10 mouse cellular contexts compared by ENCODE assay signal in the genomic region with DNA sequence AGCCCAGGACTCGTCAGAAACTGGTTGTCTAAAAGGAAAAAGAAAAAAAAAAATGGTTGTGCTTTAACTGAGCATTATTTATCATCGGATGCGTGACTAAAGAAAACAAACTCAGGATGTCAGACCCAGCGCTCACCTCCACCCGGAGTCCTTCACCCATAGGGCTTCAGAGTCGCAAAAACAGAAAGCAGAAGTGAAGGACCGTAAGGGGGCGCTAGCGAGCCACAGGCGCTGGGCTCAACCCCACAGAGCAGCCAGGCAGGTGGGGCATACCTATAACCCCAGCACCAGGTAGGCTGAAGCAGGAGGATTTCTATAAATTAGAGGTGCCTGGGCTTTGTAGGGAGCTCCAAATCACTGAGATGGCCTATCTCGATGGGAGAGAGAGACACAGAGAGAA. TPM values are rescaled to one million over a fixed set of nuclear protein-coding genes. Genes with fewer than 3 reads are reported as not detected.
DNase-seq lines count a peak whose midpoint lies in the region; ATAC-seq and TF ChIP-seq lines count a peak whose summit lies in the region.
"Had no signal": no experiment of that assay in that cellular context is flagged by ENCODE, and none has a peak within 500 bp of the region (broad histone marks: within the 10 kb centered on the region; RNA-seq: fewer than 3 reads in every experiment).

No protein-coding gene starts in this region.

- TF ChIP-seq CTCF in layer of hippocampus, adult 2 months (conservative IDR thresholded peaks at IDR 0.05) = peak; percentile 58

- H3K27ac ChIP-seq in layer of hippocampus, adult 2 months = no peak overlapping the region
- H3K27ac ChIP-seq: embryonic facial prominence, embryonic 15.5 days; limb, embryonic 15.5 days had no signal

- H3K4me3 ChIP-seq in layer of hippocampus, adult 2 months = no peak overlapping the region
- H3K4me3 ChIP-seq: embryonic facial prominence, embryonic 15.5 days; heart, embryonic 15.5 days; limb, embryonic 15.5 days had no signal

- ATAC-seq in megakaryocyte progenitor cell, adult 5-6 weeks (replicated peaks; ENCODE audit: poor library complexity) = peak; percentile 52
- ATAC-seq in inflammation-experienced regulatory T-cells, adult 6 months = no peak

- no peak for DNase-seq in layer of hippocampus, adult 2 months (ENCODE audit: low spot score in 2 of 2)
- no peak for DNase-seq in layer of hippocampus, adult 9-10 months (ENCODE audit: low spot score)
- peak; percentile 35 for DNase-seq in adrenal gland, adult 2 months
- DNase-seq in heart, postnatal 4 days = peak; percentile 28
- DNase-seq in frontal cortex, adult 2 months (ENCODE audit: extremely low spot score in 1 of 2, low spot score in 1 of 2) = no peak

RNA-seq across cellular contexts. Expression of a gene that starts 32.1 kb away (rescaled TPM):
- total RNA-seq in layer of hippocampus, adult 2 months (2021) = 10 to 100 TPM; 68.2 to 69.1 TPM
- total RNA-seq in adrenal gland, adult 2 months (2021) = 100 to 1,000 TPM in 1 of 2 experiments, 10 to 100 TPM in 1; 97.7 to 103 TPM
- 84.5 and 107 TPM in 2 replicates for polyA plus RNA-seq in adrenal gland, adult 2 months (2012; rRNA removed)
- 10 to 100 TPM; 96.2 to 99.0 TPM for total RNA-seq in heart, postnatal 4 days (2021)
- total RNA-seq in megakaryocyte progenitor cell, adult 5-6 weeks (2015) = 35.5 and 45.2 TPM in 2 replicates
- total RNA-seq in megakaryocyte progenitor cell, adult 5-6 weeks (2017) = 89.2 and 106 TPM in 2 replicates
- polyA plus RNA-seq in frontal cortex, adult 2 months (2012; rRNA removed) = 62.5 and 64.2 TPM in 2 replicates
- 10 to 100 TPM; 28.1 to 33.8 (median 33.5) TPM for polyA plus RNA-seq in inflammation-experienced regulatory T-cells, adult 6 months (2017; shearing (Covaris generic))

RNA-seq across cellular contexts. Expression of a gene that starts 39.7 kb away (rescaled TPM):
- 100 to 1,000 TPM; 275 to 294 TPM for total RNA-seq in layer of hippocampus, adult 2 months (2021)
- total RNA-seq in adrenal gland, adult 2 months (2021) = 10 to 100 TPM; 24.0 to 35.0 TPM
- 7.3 and 8.5 TPM in 2 replicates for polyA plus RNA-seq in adrenal gland, adult 2 months (2012; rRNA removed)
- 100 to 1,000 TPM; 152 to 172 TPM for total RNA-seq in heart, postnatal 4 days (2021)
- 77.9 and 81.5 TPM in 2 replicates for total RNA-seq in megakaryocyte progenitor cell, adult 5-6 weeks (2015)
- 16.3 and 40.1 TPM in 2 replicates for total RNA-seq in megakaryocyte progenitor cell, adult 5-6 weeks (2017)
- 124 and 125 TPM in 2 replicates for polyA plus RNA-seq in frontal cortex, adult 2 months (2012; rRNA removed)
- polyA plus RNA-seq in inflammation-experienced regulatory T-cells, adult 6 months (2017; shearing (Covaris generic)) = 10 to 100 TPM; 39.6 to 58.9 (median 48.7) TPM

Comparison
In these comparisons a context has a peak if more than half of its experiments do, and no peak if none do; other contexts are left out.
1. DNase-seq: peak in adrenal gland, adult 2 months (single experiment) and heart, postnatal 4 days (single experiment); none in layer of hippocampus, adult 2 months (0 of 2), layer of hippocampus, adult 9-10 months (single experiment) and frontal cortex, adult 2 months (0 of 2).